Mouse (Mus musculus) layer of hippocampus, adult 11-12 months (tissue): ENCODE measurements around the gene Krtap2-4.
A peak's percentile ranks its signal among the peaks of the same experiment; 100 is the strongest.

Experiments used
- DNase-seq: peaks from one replicate; pipeline ENCODE4 v3.0.0; 2022; ENCODE audit warnings: low spot score

Gene Krtap2-4

GRCm38 (mm10) chr11:99581564-99581963 lies 33.1 kb downstream of the Krtap2-4 start:
- DNase-seq: no peak

- no peak for DNase-seq
Measured at GRCm38 (mm10) chr11:99581051-99581450, 33.6 kb downstream of the Krtap2-4 start.

- no peak for DNase-seq
Measured at GRCm38 (mm10) chr11:99580636-99581035, 34.0 kb downstream of the Krtap2-4 start, which contains the start of gene Krtap1-5. TSS of gene Krtap1-5 (minus strand) at chr11:99581016.

- peak; percentile 67 for DNase-seq
Measured at GRCm38 (mm10) chr11:99574106-99574505, 40.5 kb downstream of the Krtap2-4 start.

GRCm38 (mm10) chr11:99573164-99573563 lies 41.5 kb downstream of the Krtap2-4 start:
- DNase-seq: no peak

GRCm38 (mm10) chr11:99566530-99566929 lies 48.1 kb downstream of the Krtap2-4 start, which contains the start of gene Krtap3-1:
TSS of gene Krtap3-1 (minus strand) at chr11:99566630.
- DNase-seq: no peak
